Mouse (Mus musculus) intestine, postnatal 0 days (tissue): ENCODE measurements around the gene Plcb3. TPM values are rescaled to one million over a fixed set of nuclear protein-coding genes. Genes with fewer than 3 reads are reported as not detected.
A peak's percentile ranks its signal among the peaks of the same experiment; 100 is the strongest.

ENCODE experiments used
- ATAC-seq: fragments of 200-750 bp; cut with Nextera tagmentation; 2 replicates; pipeline ENCODE4 v1.8.0; 2017; ENCODE audit warnings: mild to moderate bottlenecking, moderate TSS enrichment, moderate library complexity
- H3K27ac ChIP-seq: fragments of 300-500 bp; sonication (generic); 2 replicates; pipeline ENCODE4 v1.5.1; 2014; ENCODE audit warnings: mild to moderate bottlenecking, low read depth, low read length, moderate library complexity
- H3K27me3 ChIP-seq: fragments of 300-500 bp; sonication (generic); replicated peaks from 2 replicates; pipeline ENCODE4 v1.6.1; 2014; ENCODE audit warnings: low read length, mixed read lengths; ENCODE audit not compliant: control insufficient read depth, insufficient read depth
- H3K36me3 ChIP-seq: fragments of 300-500 bp; sonication (generic); 2 replicates; pipeline ENCODE4 v1.6.1; 2014; ENCODE audit warnings: mild to moderate bottlenecking, moderate library complexity; ENCODE audit not compliant: control insufficient read depth, insufficient read depth
- H3K4me1 ChIP-seq: fragments of 300-500 bp; sonication (generic); replicated peaks from 2 replicates; pipeline ENCODE4 v1.6.1; 2014; ENCODE audit warnings: antibody characterized with exemption, low read length, mixed read lengths; ENCODE audit not compliant: control insufficient read depth, insufficient read depth
- H3K4me2 ChIP-seq: fragments of 300-500 bp; sonication (generic); replicated peaks from 2 replicates; pipeline ENCODE4 v1.6.1; 2014; ENCODE audit warnings: low read depth, mild to moderate bottlenecking, moderate library complexity
- H3K4me3 ChIP-seq: fragments of 300-500 bp; sonication (generic); 2 replicates; pipeline ENCODE4 v1.5.1; 2014; ENCODE audit warnings: low read depth, low read length
- H3K9ac ChIP-seq: fragments of 300-500 bp; sonication (generic); 2 replicates; pipeline ENCODE4 v1.6.1; 2014; ENCODE audit warnings: mild to moderate bottlenecking, low read depth, low read length
- H3K9me3 ChIP-seq: fragments of 300-500 bp; sonication (generic); 2 replicates; pipeline ENCODE4 v1.6.1; 2016; ENCODE audit warnings: mixed run types; ENCODE audit not compliant: control insufficient read depth
- CTCF ChIP-seq: sonication (generic); IDR thresholded peaks from 2 replicates; pipeline ENCODE4 v1.5.1; 2016; ENCODE audit warnings: low read depth, mild to moderate bottlenecking, control low read depth, antibody characterized with exemption, moderate library complexity
- WGBS: fragments of 180-500 bp; shearing (Covaris S2); extraction: QIAGEN DNeasy Blood & Tissue Kit; methylation state at CpG from one replicate; pipeline ENCODE4 v1.1.7; 2014; 5-methylcytosine and 5-hydroxymethylcytosine counted together
- polyA plus RNA-seq: library from polyadenylated mRNA; unstranded; fragments of >200 nt; fragmentation: Nextera tagmentation; extraction: Ambion mirVana; gene quantifications from 2 replicates; pipeline ENCODE4 v1.2.1, GENCODE M21; 2015

The Plcb3 gene
- polyA plus RNA-seq, 1 experiment from 2014 or later: 107 TPM

DNA sequence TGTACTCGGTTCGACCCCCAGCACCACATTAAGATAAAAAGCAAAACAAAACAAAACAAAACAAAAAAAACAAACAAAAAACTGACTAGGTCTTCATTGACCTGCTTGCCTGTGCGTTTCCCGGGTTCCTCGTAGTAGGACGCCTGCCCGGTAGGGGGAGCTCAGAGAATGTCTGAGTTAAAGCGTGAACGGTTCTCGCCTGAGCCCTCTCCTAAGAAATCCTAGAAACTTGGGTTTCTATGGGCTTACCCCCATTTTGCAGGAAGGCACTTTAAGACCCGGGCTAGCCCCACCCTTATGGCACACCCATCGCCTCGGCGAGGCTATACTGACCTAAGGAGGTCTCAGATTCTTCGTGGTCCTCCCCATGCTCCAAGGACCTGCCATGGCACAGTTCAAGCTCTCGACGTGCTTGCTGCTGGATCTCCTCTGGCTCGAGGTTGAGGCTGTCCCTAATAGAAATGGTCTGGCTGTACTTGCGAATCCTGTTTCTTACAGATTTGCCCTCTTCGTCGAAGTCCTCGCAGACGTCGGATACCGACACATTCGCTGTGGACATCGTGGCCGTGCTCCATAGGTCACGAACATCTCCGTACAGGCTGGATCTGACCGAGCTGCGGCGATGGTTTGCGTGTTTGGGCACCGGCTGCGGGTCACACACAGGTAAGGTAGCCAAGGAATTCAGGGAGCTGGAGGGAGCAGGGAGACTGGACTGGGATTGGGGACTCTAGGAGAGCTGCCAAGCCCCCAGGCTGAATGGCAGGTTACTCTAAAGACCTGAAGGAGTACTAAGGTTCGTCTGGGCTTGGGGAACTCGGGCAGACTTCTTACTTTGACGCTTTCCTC is 51.6 kb downstream of the Plcb3 start:
- no peak overlapping the region for H3K9ac ChIP-seq
- no peaks in the 10 kb centered on the region for H3K36me3 ChIP-seq
- WGBS: 5% methylated on average over 39 of the region's 39 CpGs
- ATAC-seq: no peak
- TF ChIP-seq CTCF: peak; percentile 83
- no peaks in the 10 kb centered on the region for H3K9me3 ChIP-seq
- peaks cover 37% of the 10 kb centered on the region for H3K27me3 ChIP-seq
- H3K4me3 ChIP-seq: peak overlapping the region; percentile 27
- H3K4me1 ChIP-seq: peaks cover 7% of the 10 kb centered on the region; the same call in 1 of the 2 replicates
- peak overlapping the region; percentile 47 for H3K4me2 ChIP-seq
- no peak overlapping the region for H3K27ac ChIP-seq

DNA sequence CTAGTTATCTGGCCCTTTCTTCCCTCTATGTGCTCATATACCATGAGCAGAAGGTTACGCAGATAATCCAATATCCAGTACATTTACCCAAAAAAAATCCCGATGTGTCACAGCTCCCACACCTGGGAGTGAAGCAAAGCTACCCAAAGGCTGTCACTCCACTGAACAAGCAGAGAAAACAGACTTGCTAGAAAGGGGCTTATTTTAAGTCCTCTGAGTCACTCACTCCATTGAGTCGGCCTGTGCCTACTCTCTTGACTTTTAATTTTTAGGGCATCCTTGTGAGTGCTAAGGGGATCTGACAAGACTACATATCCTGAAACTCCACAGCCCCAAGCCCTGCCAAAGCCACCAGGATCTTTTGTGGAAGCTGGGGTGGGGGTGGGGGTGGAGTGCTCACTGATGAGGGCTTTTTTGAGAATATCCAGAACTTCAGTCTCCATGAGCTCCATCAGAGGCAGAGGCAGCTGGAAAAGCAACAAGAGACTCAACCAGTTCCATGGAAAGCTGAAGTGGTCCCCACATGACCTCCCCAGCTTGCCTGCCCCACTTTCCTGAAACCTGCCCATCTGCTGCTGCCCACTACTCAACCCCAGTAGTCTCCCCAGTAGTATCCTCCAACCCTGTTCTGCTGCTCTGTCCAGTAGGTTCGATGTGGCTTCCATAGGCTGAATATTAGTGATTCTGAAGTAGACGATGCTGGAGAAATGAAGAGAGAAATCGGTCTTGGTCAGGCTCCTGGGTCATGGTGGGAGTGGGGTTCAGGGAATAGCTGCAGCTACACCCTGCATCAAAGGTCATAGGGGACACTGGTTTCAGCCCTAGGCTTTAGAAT is 53.2 kb downstream of the Plcb3 start:
- Histone ChIP-seq H3K4me1 (peaks cover 7% of the 10 kb centered on the region; the same call in 1 of the 2 replicates), H3K27ac (no peak overlapping the region), H3K4me3 (0 out of 2 replicates have a peak overlapping the region, but pooled peaks have one; percentile 37), H3K9me3 (no peaks in the 10 kb centered on the region), H3K4me2 (peak overlapping the region; percentile 87), H3K27me3 (peaks cover 34% of the 10 kb centered on the region), H3K9ac (no peak overlapping the region), H3K36me3 (no peaks in the 10 kb centered on the region; the same call in 1 of the 2 replicates)
- TF ChIP-seq CTCF: no peak
- no peak for ATAC-seq
- WGBS: 69% methylated on average over 6 of the region's 6 CpGs

DNA sequence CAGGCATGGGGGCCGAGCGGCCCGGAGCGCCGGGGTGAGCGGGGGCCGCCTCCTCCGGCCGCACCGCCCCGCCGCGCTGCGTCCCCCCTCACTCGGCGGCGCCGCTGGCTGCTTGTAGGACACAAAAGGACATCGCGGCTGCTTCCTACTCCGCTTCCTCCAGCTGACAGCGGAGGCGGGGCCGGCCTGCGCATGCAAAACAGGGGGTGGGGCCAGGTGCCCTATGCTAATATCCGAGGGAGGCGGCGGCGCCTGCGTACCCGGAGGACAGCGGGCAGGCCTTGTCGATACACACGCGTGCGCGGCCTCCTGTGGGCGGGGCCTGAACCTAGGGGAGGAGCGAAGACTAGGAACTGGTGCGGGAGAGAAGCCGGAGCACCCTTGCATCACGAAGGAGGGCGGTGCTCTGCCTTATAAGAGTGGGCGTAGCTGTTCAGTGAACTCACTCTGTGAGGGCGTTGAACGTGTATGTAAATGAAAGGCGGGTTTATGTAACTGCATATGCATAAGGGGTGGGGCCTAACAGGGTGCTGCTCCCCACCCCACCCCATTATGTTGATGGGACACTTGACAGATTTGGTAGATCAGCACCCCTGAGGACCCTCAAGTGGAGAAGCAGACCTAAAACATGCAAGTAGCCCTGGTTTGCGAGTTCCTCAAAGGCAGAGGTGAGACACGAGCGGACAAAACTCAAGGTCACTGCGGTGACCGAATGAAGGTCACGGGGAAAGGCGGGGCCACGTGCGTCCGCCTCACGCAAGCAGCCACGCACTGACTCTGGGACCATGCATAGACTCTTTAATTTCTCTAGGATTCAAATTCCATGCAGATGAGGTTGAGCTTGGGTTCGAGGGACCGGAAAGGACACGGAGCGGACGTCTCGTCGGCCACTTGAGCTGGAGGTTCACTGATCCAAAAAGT is 54.4 kb downstream of the Plcb3 start, which contains the start of gene Esrra:
Esrra (minus strand) TSS at position 167 of the 921 bp plus-strand sequence.
- Histone ChIP-seq H3K36me3 (no peaks in the 10 kb centered on the region; the same call in 1 of the 2 replicates), H3K4me1 (peaks cover 7% of the 10 kb centered on the region; the same call in 1 of the 2 replicates), H3K9me3 (no peaks in the 10 kb centered on the region), H3K4me2 (peak within 1 kb of the TSS; percentile 87), H3K27me3 (peaks cover 22% of the 10 kb centered on the region), H3K9ac (peak within 1 kb of the TSS; percentile 95), H3K4me3 (peak within 1 kb of the TSS; percentile 88), H3K27ac (peak within 1 kb of the TSS; percentile 99)
- peak; percentile 88 for ATAC-seq
- TF ChIP-seq CTCF: no peak
- WGBS: under 1% methylated on average over 48 of the region's 66 CpGs

DNA sequence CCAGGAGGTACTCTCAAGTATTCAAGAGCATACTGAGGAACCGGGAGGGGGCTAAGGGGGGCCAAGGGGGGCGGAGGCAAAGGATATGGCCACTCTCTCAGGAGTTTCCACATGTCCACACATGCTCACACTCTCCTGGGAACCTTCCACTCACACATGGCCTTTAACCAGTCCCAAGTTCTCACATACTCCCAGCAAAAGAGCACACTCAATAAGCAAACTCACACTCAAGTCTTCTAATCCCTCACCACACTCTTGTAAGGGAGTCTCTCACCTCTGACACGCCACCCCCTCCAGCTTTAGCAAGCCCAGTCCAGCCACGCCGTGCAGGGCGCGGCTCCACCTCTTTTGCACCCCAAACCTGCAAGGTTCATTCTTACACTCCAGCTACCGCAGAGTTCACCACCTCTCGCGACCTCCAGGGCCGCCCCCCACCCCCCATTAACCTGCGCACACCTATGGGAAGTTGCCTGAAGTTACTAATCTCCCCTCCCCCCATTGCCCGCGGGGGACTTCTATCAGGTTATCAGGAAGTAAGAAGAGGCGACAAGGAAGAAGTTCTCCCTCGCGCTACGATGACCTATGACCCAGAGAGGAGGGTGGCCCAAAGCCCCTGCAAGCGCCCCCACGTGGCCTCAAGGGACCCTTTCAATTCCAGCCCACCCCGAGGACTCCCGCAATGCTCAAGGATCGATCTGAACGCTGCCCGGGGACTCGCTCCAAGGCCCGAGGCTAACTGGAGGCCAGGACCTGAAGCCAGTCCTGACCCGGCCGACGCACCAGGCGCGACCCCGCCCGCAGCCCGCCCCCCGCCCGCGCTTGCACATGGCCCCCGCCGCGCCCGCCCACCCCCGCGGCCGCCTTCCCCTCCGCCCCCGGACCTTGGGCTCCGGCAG is 55.3 kb downstream of the Plcb3 start:
- H3K36me3 ChIP-seq: peaks cover 3% of the 10 kb centered on the region; the same call in 1 of the 2 replicates
- H3K9ac ChIP-seq: peak overlapping the region; percentile 95
- under 1% methylated on average over 47 of the region's 48 CpGs for WGBS
- H3K27ac ChIP-seq: peak overlapping the region; percentile 99
- no peaks in the 10 kb centered on the region for H3K9me3 ChIP-seq
- peaks cover 7% of the 10 kb centered on the region; the same call in 1 of the 2 replicates for H3K4me1 ChIP-seq
- peaks cover 13% of the 10 kb centered on the region for H3K27me3 ChIP-seq
- H3K4me2 ChIP-seq: peak overlapping the region; percentile 87
- TF ChIP-seq CTCF: peak; percentile 42
- ATAC-seq: peak; percentile 0; the same call in 1 of the 2 replicates
- H3K4me3 ChIP-seq: peak overlapping the region; percentile 88
